Mouse (Mus musculus) E14TG2a.4 (cell line): ENCODE measurements around the gene Cend1.

ENCODE experiments used
- CTCF ChIP-seq: conservative IDR thresholded peaks from 2 replicates; pipeline ENCODE4 v1.5.1; 2014; ENCODE audit warnings: low read length
- NANOG ChIP-seq: IDR thresholded peaks from 2 replicates; pipeline ENCODE4 v1.6.1; 2014; ENCODE audit warnings: borderline replicate concordance, low read length, mixed read lengths
- POU5F1 ChIP-seq: IDR thresholded peaks from 2 replicates; pipeline ENCODE4 v1.6.1; 2014; ENCODE audit warnings: low read length, borderline replicate concordance

GRCm38 (mm10) chr7:141457236-141457635, 27.9 kb upstream of the Cend1 start:
- TF ChIP-seq CTCF (no peak), NANOG (no peak), POU5F1 (no peak)
